Mouse (Mus musculus) midbrain, embryonic 13.5 days (tissue): ENCODE data around the gene Tchh. TPM values are rescaled to one million over a fixed set of nuclear protein-coding genes. Genes with fewer than 3 reads are reported as not detected.
A peak's percentile ranks its signal among the peaks of the same experiment; 100 is the strongest.
"Not testable (repeated sequence)": the region's sequence is repeated elsewhere in the genome, so short reads cannot be mapped to it uniquely, and the experiment has no call there.

Experiments used
- ATAC-seq: fragments of 200-750 bp; cut with Nextera tagmentation; 2 replicates; pipeline ENCODE4 v1.8.0; 2017; ENCODE audit warnings: mild to moderate bottlenecking, moderate TSS enrichment, moderate library complexity
- H3K27ac ChIP-seq: fragments of 300-500 bp; sonication (generic); 2 replicates; pipeline ENCODE4 v1.5.1; 2015; ENCODE audit warnings: inconsistent platforms, mild to moderate bottlenecking, moderate library complexity
- H3K27me3 ChIP-seq: fragments of 300-500 bp; sonication (generic); 2 replicates; pipeline ENCODE4 v1.6.1; 2015; ENCODE audit warnings: mild to moderate bottlenecking, inconsistent platforms
- H3K36me3 ChIP-seq: fragments of 300-500 bp; sonication (generic); 2 replicates; pipeline ENCODE4 v1.6.1; 2015; ENCODE audit warnings: mild to moderate bottlenecking, inconsistent platforms
- H3K4me1 ChIP-seq: fragments of 300-500 bp; sonication (generic); replicated peaks from 2 replicates; pipeline ENCODE4 v1.6.1; 2015; ENCODE audit warnings: inconsistent platforms
- H3K4me2 ChIP-seq: fragments of 300-500 bp; sonication (generic); replicated peaks from 2 replicates; pipeline ENCODE4 v1.6.1; 2015; ENCODE audit warnings: moderate library complexity, mild to moderate bottlenecking, inconsistent platforms
- H3K4me3 ChIP-seq: fragments of 300-500 bp; sonication (generic); replicated peaks from 2 replicates; pipeline ENCODE4 v1.5.1; 2015; ENCODE audit warnings: mild to moderate bottlenecking, inconsistent platforms
- H3K9ac ChIP-seq: fragments of 300-500 bp; sonication (generic); replicated peaks from 2 replicates; pipeline ENCODE4 v1.6.1; 2015; ENCODE audit warnings: mild to moderate bottlenecking, inconsistent platforms
- H3K9me3 ChIP-seq: fragments of 300-500 bp; sonication (generic); 2 replicates; pipeline ENCODE4 v1.6.1; 2016; ENCODE audit warnings: mild to moderate bottlenecking, inconsistent platforms
- WGBS: fragments of 180-500 bp; shearing (Covaris S2); methylation state at CpG from one replicate; pipeline ENCODE4 v1.1.7; 2015; 5-methylcytosine and 5-hydroxymethylcytosine counted together
- polyA plus RNA-seq: library from polyadenylated mRNA; unstranded; fragments of >200 nt; fragmentation: Nextera tagmentation; extraction: Ambion mirVana; gene quantifications from 2 replicates; pipeline ENCODE4 v1.2.1, GENCODE M21; 2015

Tchh gene
- polyA plus RNA-seq, 1 experiment from 2014 or later: 0.74 TPM

GRCm38 (mm10) chr3:93447138-93447841 is 5.2 kb downstream of the Tchh start:
- Histone ChIP-seq H3K9ac (peak overlapping the region; percentile 53), H3K4me1 (peaks cover 36% of the 10 kb centered on the region), H3K36me3 (no peaks in the 10 kb centered on the region), H3K9me3 (no peaks in the 10 kb centered on the region), H3K27ac (no peak overlapping the region), H3K27me3 (peaks cover 55% of the 10 kb centered on the region), H3K4me3 (peak overlapping the region; percentile 65), H3K4me2 (peak overlapping the region; percentile 96)
- 1% methylated on average over 59 of the region's 59 CpGs for WGBS
- ATAC-seq: peak; percentile 51

GRCm38 (mm10) chr3:93466556-93466955 is 24.4 kb downstream of the Tchh start:
- Histone ChIP-seq H3K4me3 (no peak overlapping the region), H3K36me3 (no peaks in the 10 kb centered on the region), H3K9me3 (no peaks in the 10 kb centered on the region), H3K4me1 (no peaks in the 10 kb centered on the region), H3K27me3 (no peaks in the 10 kb centered on the region), H3K4me2 (no peak overlapping the region), H3K27ac (no peak overlapping the region), H3K9ac (no peak overlapping the region)
- ATAC-seq: no peak
- 77% methylated on average over 3 of the region's 3 CpGs for WGBS

GRCm38 (mm10) chr3:93467130-93467529 is 25.0 kb downstream of the Tchh start:
- Histone ChIP-seq H3K36me3 (no peaks in the 10 kb centered on the region), H3K4me3 (no peak overlapping the region), H3K4me2 (no peak overlapping the region), H3K9ac (no peak overlapping the region), H3K4me1 (no peaks in the 10 kb centered on the region), H3K27ac (no peak overlapping the region), H3K27me3 (no peaks in the 10 kb centered on the region), H3K9me3 (no peaks in the 10 kb centered on the region)
- 89% methylated on average over 4 of the region's 4 CpGs for whole genome bisulfite sequencing
- ATAC-seq: no peak

- WGBS: 74% methylated on average over 5 of the region's 5 CpGs
- no peak within 1 kb of the TSS for H3K27ac ChIP-seq
- H3K27me3 ChIP-seq: no peaks in the 10 kb centered on the region
- no peak within 1 kb of the TSS for H3K4me2 ChIP-seq
- no peaks in the 10 kb centered on the region for H3K36me3 ChIP-seq
- H3K9ac ChIP-seq: no peak within 1 kb of the TSS
- no peak for ATAC-seq
- no peak within 1 kb of the TSS for H3K4me3 ChIP-seq
- H3K9me3 ChIP-seq: no peaks in the 10 kb centered on the region
- H3K4me1 ChIP-seq: no peaks in the 10 kb centered on the region
These were observed 26.4 kb downstream of the Tchh start, which contains the start of gene Tchhl1 for GRCm38 (mm10) chr3:93468561-93468960. TSS of gene Tchhl1 (plus strand) at chr3:93468754.

- Histone ChIP-seq H3K36me3 (no peaks in the 10 kb centered on the region), H3K9me3 (no peaks in the 10 kb centered on the region), H3K4me3 (no peak overlapping the region), H3K9ac (no peak overlapping the region), H3K4me1 (no peaks in the 10 kb centered on the region), H3K4me2 (no peak overlapping the region), H3K27me3 (no peaks in the 10 kb centered on the region), H3K27ac (no peak overlapping the region)
- WGBS: 85% methylated on average over 3 of the region's 3 CpGs
- ATAC-seq: no peak
These were observed 27.5 kb downstream of the Tchh start for GRCm38 (mm10) chr3:93469629-93470028.

GRCm38 (mm10) chr3:93480053-93480452 is 37.9 kb downstream of the Tchh start:
- Histone ChIP-seq H3K9me3 (no peaks in the 10 kb centered on the region), H3K4me3 (no peak overlapping the region), H3K9ac (no peak overlapping the region), H3K27me3 (no peaks in the 10 kb centered on the region), H3K4me2 (no peak overlapping the region), H3K27ac (no peak overlapping the region), H3K4me1 (no peaks in the 10 kb centered on the region), H3K36me3 (no peaks in the 10 kb centered on the region)
- no peak for ATAC-seq
- 87% methylated on average over 1 of the region's 1 CpGs for WGBS

- WGBS: 84% methylated on average over 2 of the region's 2 CpGs
- Histone ChIP-seq H3K4me1 (no peaks in the 10 kb centered on the region), H3K27ac (no peak overlapping the region), H3K4me2 (no peak overlapping the region), H3K9me3 (no peaks in the 10 kb centered on the region), H3K36me3 (no peaks in the 10 kb centered on the region), H3K9ac (no peak overlapping the region), H3K27me3 (no peaks in the 10 kb centered on the region), H3K4me3 (no peak overlapping the region)
- no peak for ATAC-seq
These were observed 40.0 kb downstream of the Tchh start for GRCm38 (mm10) chr3:93481982-93482616.

- Histone ChIP-seq H3K9ac (no peak overlapping the region), H3K27me3 (no peaks in the 10 kb centered on the region), H3K4me3 (no peak overlapping the region), H3K27ac (no peak overlapping the region), H3K4me1 (no peaks in the 10 kb centered on the region), H3K36me3 (no peaks in the 10 kb centered on the region), H3K4me2 (no peak overlapping the region), H3K9me3 (no peaks in the 10 kb centered on the region)
- no peak for ATAC-seq
- 88% methylated on average over 3 of the region's 3 CpGs for WGBS
These were observed 43.5 kb downstream of the Tchh start for GRCm38 (mm10) chr3:93485611-93486010.

- Histone ChIP-seq H3K4me2 (no peak overlapping the region), H3K27me3 (no peaks in the 10 kb centered on the region), H3K4me3 (no peak overlapping the region), H3K27ac (no peak overlapping the region), H3K9ac (no peak overlapping the region), H3K36me3 (no peaks in the 10 kb centered on the region), H3K9me3 (no peaks in the 10 kb centered on the region), H3K4me1 (no peaks in the 10 kb centered on the region)
- WGBS: 85% methylated on average over 2 of the region's 2 CpGs
- ATAC-seq: no peak
These were observed 46.4 kb downstream of the Tchh start for GRCm38 (mm10) chr3:93488541-93488940.

- Histone ChIP-seq H3K36me3 (no peaks in the 10 kb centered on the region), H3K9ac (no peak overlapping the region), H3K9me3 (no peaks in the 10 kb centered on the region), H3K4me3 (no peak overlapping the region), H3K4me1 (no peaks in the 10 kb centered on the region), H3K27ac (no peak overlapping the region), H3K4me2 (no peak overlapping the region), H3K27me3 (no peaks in the 10 kb centered on the region)
- WGBS: 80% methylated on average over 3 of the region's 3 CpGs
- ATAC-seq: no peak
These were observed 50.0 kb downstream of the Tchh start for GRCm38 (mm10) chr3:93492176-93492575.

GRCm38 (mm10) chr3:93493992-93494391 is 51.9 kb downstream of the Tchh start:
- Histone ChIP-seq H3K27me3 (no peaks in the 10 kb centered on the region), H3K9ac (no peak overlapping the region), H3K9me3 (no peaks in the 10 kb centered on the region), H3K27ac (no peak overlapping the region), H3K4me3 (no peak overlapping the region), H3K4me2 (no peak overlapping the region), H3K36me3 (no peaks in the 10 kb centered on the region), H3K4me1 (no peaks in the 10 kb centered on the region)
- 1% methylated on average over 4 of the region's 4 CpGs for WGBS
- ATAC-seq: peak; percentile 94

GRCm38 (mm10) chr3:93494774-93495173 is 52.6 kb downstream of the Tchh start:
- not testable (repeated sequence) for H3K4me3 ChIP-seq, H3K27me3 ChIP-seq, H3K4me1 ChIP-seq, H3K36me3 ChIP-seq, H3K9me3 ChIP-seq, H3K9ac ChIP-seq, H3K4me2 ChIP-seq, H3K27ac ChIP-seq, ATAC-seq
- WGBS: 33% methylated on average over 5 of the region's 5 CpGs
